Mouse (Mus musculus): ENCODE measurements around the gene Cct7. TPM values are rescaled to one million over a fixed set of nuclear protein-coding genes. Genes with fewer than 3 reads are reported as not detected.

The Cct7 gene
- total RNA-seq, 2 experiments from 2014 or later: 127 to 135 TPM

DNA sequence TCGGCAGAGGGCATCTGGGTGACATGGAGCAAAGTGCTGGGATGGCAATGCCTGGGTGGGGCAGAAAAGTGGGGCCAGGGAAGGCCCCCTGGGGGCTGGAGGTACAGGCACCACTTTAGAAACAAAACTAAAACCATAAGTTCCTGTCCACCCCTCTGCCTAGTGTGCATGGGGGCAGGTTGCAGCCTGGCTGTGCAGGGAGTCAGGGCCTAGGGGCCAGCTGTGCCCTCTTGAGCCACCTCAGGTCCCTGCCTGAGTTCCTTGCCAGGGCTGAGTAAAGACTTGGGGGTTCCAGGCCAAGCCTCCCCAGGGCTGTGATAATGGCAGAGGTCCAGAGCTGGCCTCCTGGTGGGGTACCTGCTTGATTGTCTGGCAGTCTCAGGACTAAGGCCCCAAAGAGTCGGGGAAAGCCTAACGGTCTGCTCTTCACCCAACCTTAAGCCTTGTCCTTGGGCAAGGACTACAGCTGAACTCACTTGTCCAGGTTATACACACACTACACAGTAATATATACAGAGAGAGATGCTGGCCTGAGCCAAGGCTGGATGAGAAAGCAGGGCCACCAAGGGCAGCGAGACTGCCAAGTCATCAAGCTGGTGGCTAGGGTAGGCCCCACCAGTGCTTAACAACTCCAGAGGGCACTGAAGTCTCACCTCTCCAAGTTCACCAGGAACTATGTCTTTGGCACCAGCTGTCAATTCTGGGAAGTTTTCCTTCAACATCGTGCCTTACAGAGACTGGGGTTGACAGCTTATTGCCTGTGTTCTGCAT, 18.5 kb downstream of the Cct7 start:
- no peak for TF ChIP-seq CTCF (IDR thresholded peaks at IDR 0.05)
- intact Hi-C loops (cut with DNase I): no loop called here
- H3K27ac ChIP-seq: no peak overlapping the region
- no peak overlapping the region for H3K4me3 ChIP-seq
- no peak for DNase-seq

DNA sequence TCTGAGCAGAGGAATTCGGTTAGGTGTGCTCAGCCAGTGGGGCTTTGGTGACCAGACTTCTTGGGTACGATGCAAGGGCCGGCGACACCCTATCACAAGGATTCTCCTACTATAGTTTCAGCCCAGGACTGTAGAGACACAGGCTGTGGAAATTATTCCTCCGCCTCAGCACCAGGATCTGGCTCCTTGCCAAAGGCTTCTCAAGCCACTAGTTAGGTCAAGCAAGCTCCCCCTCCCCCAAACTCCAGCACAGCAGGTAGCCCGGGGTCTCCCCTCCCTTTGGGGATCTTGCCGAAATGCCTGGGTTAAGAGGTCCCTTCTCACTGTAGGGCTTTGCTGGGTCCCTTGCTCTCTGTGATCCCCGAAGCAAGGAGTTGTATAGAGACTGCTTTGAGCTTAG, 20.6 kb downstream of the Cct7 start:
- TF ChIP-seq CTCF (IDR thresholded peaks at IDR 0.05): no peak
- Histone ChIP-seq H3K4me3 (no peak overlapping the region), H3K27ac (no peak overlapping the region)
- intact Hi-C loops (cut with DNase I): no loop called here
- no peak for DNase-seq

DNA sequence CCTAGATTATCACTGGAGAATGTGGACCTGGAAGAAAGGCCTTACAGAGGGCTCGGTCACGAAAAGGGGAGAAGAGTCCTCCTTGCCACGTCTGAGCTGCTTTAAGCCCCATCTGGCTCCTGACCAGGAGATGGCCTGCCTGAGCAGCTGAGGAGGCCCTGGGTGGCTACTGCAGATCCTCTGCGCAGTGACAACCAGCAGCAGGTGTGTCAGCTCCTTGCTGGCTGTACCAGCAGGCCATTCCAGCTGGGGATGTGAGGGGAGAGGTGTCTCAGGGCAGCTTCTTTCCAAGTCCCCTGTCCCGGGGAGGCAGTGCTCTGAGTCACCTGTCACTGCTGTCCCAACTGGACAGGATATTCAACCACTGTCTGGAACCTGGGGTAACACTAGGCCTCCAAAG, 21.2 kb downstream of the Cct7 start:
- H3K27ac ChIP-seq: no peak overlapping the region
- no peak for DNase-seq
- TF ChIP-seq CTCF (IDR thresholded peaks at IDR 0.05): no peak
- intact Hi-C loops (cut with DNase I): no loop called here
- H3K4me3 ChIP-seq: no peak overlapping the region

DNA sequence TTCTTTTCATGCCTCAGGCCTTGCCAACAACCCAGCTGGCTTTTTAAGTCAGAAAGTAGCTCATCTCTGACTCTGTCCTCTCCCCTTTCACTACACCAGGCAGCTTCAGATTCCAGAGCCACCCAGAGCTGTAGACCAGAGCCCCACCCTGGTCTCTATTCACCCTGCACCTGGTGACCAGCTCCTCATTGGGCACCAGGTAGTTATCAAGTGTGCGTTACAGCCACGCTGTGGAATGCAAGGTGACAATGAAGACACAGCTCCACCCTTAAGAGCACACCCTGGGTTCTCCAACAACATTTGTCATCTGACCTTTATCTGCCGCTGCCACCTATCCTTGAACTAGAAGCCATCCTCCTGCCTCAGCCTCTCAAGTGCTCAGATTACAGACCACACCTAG, 24.3 kb downstream of the Cct7 start:
- Histone ChIP-seq H3K4me3 (no peak overlapping the region), H3K27ac (no peak overlapping the region)
- intact Hi-C loops (cut with DNase I): no loop called here
- no peak for TF ChIP-seq CTCF (IDR thresholded peaks at IDR 0.05)
- no peak for DNase-seq

DNA sequence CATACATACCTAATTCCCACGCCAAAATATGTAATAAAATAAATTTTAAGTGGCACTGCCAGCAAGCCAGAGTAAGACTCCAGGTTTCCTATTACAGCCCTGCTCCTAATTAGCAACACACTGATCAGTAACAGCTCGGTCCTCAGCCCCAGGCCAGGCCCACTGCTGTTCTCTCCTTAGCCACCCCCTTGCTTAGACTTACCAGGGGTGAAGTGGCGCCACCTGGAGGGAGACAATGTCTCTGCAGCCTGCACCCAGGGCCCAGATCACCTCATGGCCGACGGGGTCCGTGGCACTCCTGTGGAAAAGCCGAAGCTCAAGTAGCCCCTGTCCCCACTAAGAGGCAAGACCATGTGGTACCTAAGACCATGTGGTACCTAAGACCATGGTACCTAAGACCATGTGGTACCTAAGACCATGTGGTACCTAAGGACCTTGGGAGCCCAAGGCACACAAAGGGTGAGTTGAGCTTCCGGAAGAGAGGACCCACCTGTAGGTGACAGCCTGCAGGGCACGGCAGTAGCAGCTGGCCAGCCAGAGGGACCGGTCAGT, 26.1 kb downstream of the Cct7 start:
- intact Hi-C loops (cut with DNase I): no loop called here
- no peak for DNase-seq
- Histone ChIP-seq H3K4me3 (no peak overlapping the region), H3K27ac (no peak overlapping the region)
- TF ChIP-seq CTCF (IDR thresholded peaks at IDR 0.05): peak; percentile 46

DNA sequence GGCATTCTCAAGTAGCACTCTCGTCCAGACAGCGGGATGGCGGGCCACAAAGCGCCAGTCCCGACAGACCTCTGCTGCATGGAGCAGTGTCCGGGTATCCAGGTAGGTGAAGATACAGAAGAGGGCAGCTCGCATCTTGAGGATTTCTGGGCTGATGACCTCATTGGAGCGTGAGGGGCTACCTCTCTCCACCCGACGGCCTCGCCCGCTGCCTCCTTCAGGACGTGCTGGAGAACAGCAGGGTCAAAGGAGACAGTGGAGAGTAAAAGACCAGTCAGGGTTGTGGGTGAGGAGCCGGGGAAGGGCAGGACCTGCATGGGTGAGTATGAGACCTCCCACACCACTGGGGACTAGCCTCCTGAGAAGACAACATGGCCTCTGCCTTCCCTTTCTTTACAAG, 27.1 kb downstream of the Cct7 start:
- H3K27ac ChIP-seq: no peak overlapping the region
- intact Hi-C loops (cut with DNase I): no loop called here
- DNase-seq: no peak
- H3K4me3 ChIP-seq: no peak overlapping the region
- TF ChIP-seq CTCF (IDR thresholded peaks at IDR 0.05): no peak

DNA sequence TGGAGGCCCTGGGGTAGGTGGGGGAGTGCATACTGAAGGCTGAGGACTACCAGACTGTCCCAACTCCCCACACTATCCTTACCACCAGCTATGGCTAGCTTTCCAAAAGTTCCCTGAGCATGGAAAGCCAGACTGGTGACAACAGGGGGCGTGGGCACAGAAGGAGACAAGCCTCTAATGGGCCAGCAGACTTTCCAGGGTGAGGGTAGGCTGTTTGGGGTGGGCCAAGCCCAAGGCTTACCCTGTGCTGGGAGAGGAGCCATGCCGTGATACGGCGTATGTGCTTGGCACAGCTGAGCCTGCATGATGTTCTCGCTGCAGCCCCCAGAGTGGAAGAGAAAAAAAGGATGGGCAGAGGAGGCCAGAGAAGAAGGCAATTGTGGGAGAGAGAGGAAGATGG, 28.7 kb downstream of the Cct7 start:
- no peak for DNase-seq
- intact Hi-C loops (cut with DNase I): no loop called here

DNA sequence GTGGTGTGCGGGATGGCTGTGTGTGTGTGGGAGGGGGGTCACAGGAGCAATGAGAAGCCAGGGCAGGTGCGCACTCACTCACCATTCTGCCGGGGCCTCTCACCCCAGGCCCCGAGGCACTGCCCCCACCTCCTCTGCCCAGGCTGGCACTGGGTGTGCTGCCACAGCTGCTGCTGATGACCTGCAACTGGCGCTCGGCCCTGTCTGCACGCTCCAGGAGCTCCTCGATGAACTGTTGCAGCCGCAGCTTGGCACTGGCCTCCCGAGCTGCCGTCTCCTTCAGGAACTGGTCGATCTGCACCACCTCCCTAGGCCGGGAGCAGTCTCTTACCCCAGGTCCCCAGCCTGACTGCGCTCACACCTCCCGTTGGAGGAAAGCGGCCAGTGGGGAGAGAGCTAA, 29.4 kb downstream of the Cct7 start:
- DNase-seq: no peak
- H3K4me3 ChIP-seq: no peak overlapping the region
- TF ChIP-seq CTCF (IDR thresholded peaks at IDR 0.05): no peak
- no peak overlapping the region for H3K27ac ChIP-seq
- intact Hi-C loops (cut with DNase I): no loop called here

More for the DNA sequence above, 28.7 kb downstream of the Cct7 start:
- no peak for TF ChIP-seq CTCF (IDR thresholded peaks at IDR 0.05)
- no peak overlapping the region for H3K4me3 ChIP-seq
- H3K27ac ChIP-seq: no peak overlapping the region

DNA sequence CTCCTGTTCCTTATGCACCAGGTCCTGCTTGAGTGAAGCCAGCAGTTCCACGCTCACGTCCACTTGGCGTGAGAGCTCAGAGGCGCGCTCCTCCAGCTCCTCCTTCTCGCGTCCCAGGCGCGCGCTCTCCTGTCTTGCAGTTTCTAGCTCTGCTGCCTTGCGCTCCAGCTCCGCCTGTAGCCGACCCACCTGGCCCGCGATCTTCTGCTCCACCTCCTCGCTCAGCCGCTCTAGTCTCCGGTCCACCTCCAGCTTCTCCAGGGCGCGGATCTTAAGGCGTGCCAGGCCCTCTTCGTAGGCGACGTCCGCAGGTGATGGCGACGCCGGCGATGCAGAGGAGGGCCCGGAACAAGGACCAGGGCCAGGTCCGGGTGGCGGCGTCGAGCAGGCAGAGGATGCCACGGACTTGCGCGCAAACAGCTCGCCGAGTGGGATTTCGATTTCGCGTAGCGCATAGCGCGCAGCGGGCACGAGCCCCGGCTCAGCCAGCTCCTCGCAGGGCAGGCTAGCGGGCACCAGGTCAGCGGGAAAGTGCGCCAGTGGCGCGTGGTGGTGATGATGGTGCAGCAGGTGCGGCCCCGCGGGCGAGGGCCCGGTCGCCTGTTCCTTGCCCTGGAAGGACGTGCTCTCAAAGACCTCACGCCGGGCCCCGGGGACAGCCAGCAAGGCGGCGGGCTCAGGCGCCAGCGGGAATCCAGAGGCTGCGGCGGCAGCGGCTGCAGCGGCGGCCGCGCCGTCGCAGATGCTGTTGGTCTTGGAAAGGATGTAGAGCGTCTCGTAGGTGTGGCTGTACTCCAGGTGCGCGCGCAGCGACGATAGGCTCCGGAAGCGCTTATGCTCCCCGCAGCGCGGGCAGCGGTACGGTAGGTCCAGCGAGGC, 32.8 kb downstream of the Cct7 start:
- no peak for TF ChIP-seq CTCF (IDR thresholded peaks at IDR 0.05)
- no peak for DNase-seq
- no peak overlapping the region for H3K27ac ChIP-seq
- no peak overlapping the region for H3K4me3 ChIP-seq
- intact Hi-C loops (cut with DNase I): no loop called here

DNA sequence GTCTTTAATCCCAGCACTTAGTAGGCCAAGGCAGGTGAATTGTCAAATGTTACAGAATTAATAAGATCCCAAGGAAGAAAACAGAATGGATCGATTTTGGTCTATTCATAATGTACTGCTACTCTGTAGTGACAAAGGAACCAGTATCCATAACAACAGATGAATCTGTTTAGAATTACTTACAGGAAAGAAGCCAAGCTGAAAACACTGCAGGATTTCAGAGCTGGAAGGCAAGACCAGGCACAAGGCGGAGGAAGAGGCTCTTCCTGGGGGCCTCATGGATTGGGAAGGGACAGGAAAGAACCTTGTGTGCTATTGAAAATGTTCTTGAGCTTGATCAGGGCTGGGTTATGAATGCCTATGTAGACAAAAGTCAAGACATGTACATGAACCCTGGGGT, 34.4 kb downstream of the Cct7 start:
- DNase-seq: no peak
- no peak for TF ChIP-seq CTCF (IDR thresholded peaks at IDR 0.05)
- intact Hi-C loops (cut with DNase I): no loop called here

DNA sequence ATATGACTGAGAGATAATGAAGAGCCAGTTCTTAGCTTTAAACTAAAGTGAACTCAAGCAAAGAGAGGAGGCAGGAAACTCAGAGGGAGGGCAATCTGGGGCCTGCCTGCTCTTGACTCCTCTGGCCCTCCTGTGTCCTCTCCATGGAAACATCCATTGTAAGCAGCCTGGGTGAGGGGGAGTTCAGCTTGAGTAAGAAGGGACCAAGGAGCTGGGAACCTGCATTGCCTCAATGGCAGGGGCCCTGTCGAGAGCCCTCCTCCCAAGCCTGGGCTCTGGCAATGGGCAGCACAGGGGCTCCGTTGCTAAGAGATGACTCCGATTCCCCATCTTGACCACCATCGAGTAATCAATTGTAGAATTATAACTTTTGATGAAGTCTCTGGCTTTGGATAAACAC, 37.2 kb downstream of the Cct7 start:
- intact Hi-C loops (cut with DNase I): no loop called here
- Histone ChIP-seq H3K27ac (no peak overlapping the region), H3K4me3 (no peak overlapping the region)
- DNase-seq: no peak
- TF ChIP-seq CTCF (IDR thresholded peaks at IDR 0.05): no peak

More for the DNA sequence above, 34.4 kb downstream of the Cct7 start:
- Histone ChIP-seq H3K4me3 (no peak overlapping the region), H3K27ac (no peak overlapping the region)

DNA sequence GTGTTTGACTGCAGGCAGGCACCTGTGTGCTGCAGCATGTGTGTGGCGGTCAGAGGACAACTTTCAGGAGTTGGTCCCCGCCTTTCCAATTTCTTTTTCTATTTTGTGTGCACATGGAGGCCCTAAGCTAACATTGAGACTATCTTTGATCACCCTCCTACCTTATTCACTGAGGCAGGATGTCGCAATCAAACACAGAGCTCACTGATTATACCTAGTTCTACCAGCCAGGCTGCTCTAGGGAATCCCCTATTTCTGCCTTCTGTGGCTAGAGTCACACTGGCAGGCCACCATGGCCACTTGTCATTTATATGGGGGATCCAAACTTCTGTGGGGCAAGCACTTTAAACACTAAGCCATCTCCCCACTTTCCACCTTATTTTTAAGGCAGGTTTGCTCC, 38.4 kb downstream of the Cct7 start:
- H3K4me3 ChIP-seq: no peak overlapping the region
- no peak for DNase-seq
- no peak for TF ChIP-seq CTCF (IDR thresholded peaks at IDR 0.05)
- no peak overlapping the region for H3K27ac ChIP-seq
- intact Hi-C loops (cut with DNase I): no loop called here

DNA sequence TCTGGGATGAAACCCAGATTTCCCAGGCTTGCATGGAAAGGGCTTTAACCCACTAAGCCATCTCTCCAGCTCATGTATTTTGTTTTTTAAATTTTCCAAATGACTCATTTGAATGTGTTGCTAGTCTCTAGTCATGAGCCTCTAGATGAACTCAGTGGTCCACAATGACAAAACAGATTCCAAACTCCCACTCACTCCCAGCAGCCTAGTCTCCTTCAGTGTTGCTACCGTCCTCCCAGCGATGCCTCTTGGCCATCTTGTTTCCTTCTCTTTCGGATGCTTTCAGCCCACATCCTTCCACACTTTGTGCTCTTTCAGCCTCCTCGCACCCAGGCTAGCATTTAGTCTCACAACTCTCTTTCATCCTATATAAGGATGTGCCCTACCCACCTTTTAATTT, 38.9 kb downstream of the Cct7 start:
- H3K4me3 ChIP-seq: no peak overlapping the region
- intact Hi-C loops (cut with DNase I): no loop called here
- no peak overlapping the region for H3K27ac ChIP-seq
- DNase-seq: no peak
- TF ChIP-seq CTCF (IDR thresholded peaks at IDR 0.05): no peak

Data from gastrocnemius, adult 2 months (tissue).